In genomic region chr15:72359636-72360035, GRCm38 (mm10) we compare ENCODE assay signal across 23 mouse cellular contexts.
A peak's percentile ranks its signal among the peaks of the same experiment; 100 is the strongest.
DNase-seq lines count a peak whose midpoint lies in the region; ATAC-seq and TF ChIP-seq lines count a peak whose summit lies in the region.
"Had no signal": no experiment of that assay in that cellular context is flagged by ENCODE, and none has a peak within 500 bp of the region (broad histone marks: within the 10 kb centered on the region; RNA-seq: fewer than 3 reads in every experiment).

No protein-coding gene starts in this region.

- 0 out of 2 replicates have a peak, but pooled peaks have one; percentile 6 for ATAC-seq in forebrain, postnatal 0 days
- no peak for ATAC-seq in forebrain, embryonic 14.5 days
- ATAC-seq: intestine, embryonic 16.5 days had no signal

- H3K4me1 ChIP-seq in forebrain, postnatal 0 days (ENCODE audit: insufficient read depth) = no peaks in the 10 kb centered on the region
- H3K4me1 ChIP-seq in forebrain, embryonic 14.5 days (ENCODE audit: control insufficient read depth, insufficient read depth, low read length) = no peaks in the 10 kb centered on the region
- H3K4me1 ChIP-seq in cortical plate, adult 2 months (ENCODE audit: control insufficient read depth, insufficient read depth, low read length) = peaks cover 8% of the 10 kb centered on the region
- H3K4me1 ChIP-seq: hindbrain, embryonic 13.5 days; limb, embryonic 12.5 days; liver, embryonic 15.5 days had no signal

- no peak overlapping the region for H3K4me2 ChIP-seq in forebrain, postnatal 0 days (ENCODE audit: low read depth)
- H3K4me2 ChIP-seq in forebrain, embryonic 14.5 days (ENCODE audit: low read length) = no peak overlapping the region
- H3K4me2 ChIP-seq: hindbrain, embryonic 13.5 days; limb, embryonic 12.5 days; liver, embryonic 15.5 days; lung, embryonic 14.5 days had no signal

- H3K4me3 ChIP-seq in forebrain, postnatal 0 days (ENCODE audit: low read depth, low read length) = no peak overlapping the region
- H3K4me3 ChIP-seq in forebrain, embryonic 14.5 days (ENCODE audit: low read depth, low read length) = no peak overlapping the region
- H3K4me3 ChIP-seq in cortical plate, adult 2 months (ENCODE audit: insufficient read depth, low read length) = no peak overlapping the region
- H3K4me3 ChIP-seq: hindbrain, embryonic 13.5 days; limb, embryonic 12.5 days; liver, embryonic 15.5 days had no signal

- H3K9me3 ChIP-seq in forebrain, postnatal 0 days (ENCODE audit: low read length) = no peaks in the 10 kb centered on the region
- H3K9me3 ChIP-seq in forebrain, embryonic 14.5 days (replicated peaks; ENCODE audit: control insufficient read depth, low read length) = no peaks in the 10 kb centered on the region
- H3K9me3 ChIP-seq: hindbrain, embryonic 13.5 days; limb, embryonic 12.5 days; liver, embryonic 15.5 days had no signal

- DNase-seq in forebrain, postnatal 0 days = peak; percentile 9
- DNase-seq in forebrain, embryonic 14.5 days (ENCODE audit: low spot score) = no peak
- peak; percentile 34 for DNase-seq in layer of hippocampus, adult 9-11 months
- DNase-seq in layer of hippocampus, postnatal 14 days (ENCODE audit: low spot score in 2 of 2) = no peak
- DNase-seq in cerebellum, adult 9-10 months = peak; percentile 61
- DNase-seq in urinary bladder, postnatal 14 days (ENCODE audit: low spot score) = no peak
- DNase-seq: adrenal gland, postnatal 25 days; B cell, adult 2 months; gastrocnemius, postnatal 14 days; kidney, adult 8-10 months; kidney, postnatal 4 days; lung, embryonic 14.5 days; lung, postnatal 14 days; midbrain, embryonic 14.5 days; retina, postnatal 1 day; spleen, adult 18-20 months; thymus, postnatal 14 days had no signal

- 69% methylated on average over 6 of the region's 6 CpGs for WGBS in forebrain, postnatal 0 days
- WGBS in forebrain, embryonic 14.5 days = 82% methylated on average over 6 of the region's 6 CpGs

- no peak for TF ChIP-seq CTCF in forebrain, postnatal 0 days (IDR thresholded peaks at IDR 0.05; ENCODE audit: low read depth)
- TF ChIP-seq CTCF in cortical plate, adult 2 months (IDR thresholded peaks at IDR 0.05; ENCODE audit: extremely low read depth, insufficient read depth, low read length) = no peak

- no peak overlapping the region for H3K9ac ChIP-seq in forebrain, postnatal 0 days
- no peak overlapping the region for H3K9ac ChIP-seq in forebrain, embryonic 14.5 days (ENCODE audit: low read length)
- H3K9ac ChIP-seq: hindbrain, embryonic 13.5 days; limb, embryonic 12.5 days; liver, embryonic 15.5 days; lung, embryonic 14.5 days had no signal

- H3K27me3 ChIP-seq in forebrain, postnatal 0 days (ENCODE audit: insufficient read depth, low read length) = no peaks in the 10 kb centered on the region
- no peaks in the 10 kb centered on the region for H3K27me3 ChIP-seq in forebrain, embryonic 14.5 days (replicated peaks; ENCODE audit: control insufficient read depth, insufficient read depth, low read length)
- H3K27me3 ChIP-seq: hindbrain, embryonic 13.5 days; limb, embryonic 12.5 days; liver, embryonic 15.5 days had no signal

- TF ChIP-seq POLR2A in cortical plate, adult 2 months (IDR thresholded peaks at IDR 0.05; ENCODE audit: extremely low read depth, insufficient read depth, low read length) = no peak

- no peaks in the 10 kb centered on the region for H3K36me3 ChIP-seq in forebrain, postnatal 0 days (ENCODE audit: insufficient read depth)
- H3K36me3 ChIP-seq in forebrain, embryonic 14.5 days (ENCODE audit: control insufficient read depth, insufficient read depth, low read length) = no peaks in the 10 kb centered on the region
- H3K36me3 ChIP-seq: hindbrain, embryonic 13.5 days; limb, embryonic 12.5 days; liver, embryonic 15.5 days had no signal

- no peak overlapping the region for H3K27ac ChIP-seq in forebrain, postnatal 0 days (ENCODE audit: low read depth, low read length)
- no peak overlapping the region for H3K27ac ChIP-seq in forebrain, embryonic 14.5 days (ENCODE audit: low read depth, low read length)
- H3K27ac ChIP-seq in cortical plate, adult 2 months (ENCODE audit: insufficient read depth, low read length) = 0 out of 2 replicates have a peak overlapping the region, but pooled peaks have one; percentile 34
- H3K27ac ChIP-seq: hindbrain, embryonic 13.5 days; kidney, postnatal 0 days; limb, embryonic 12.5 days; liver, embryonic 15.5 days had no signal

Comparison
In these comparisons a context has a peak if more than half of its experiments do, and no peak if none do; other contexts are left out.
1. DNase-seq: peak in forebrain, postnatal 0 days (single experiment), layer of hippocampus, adult 9-11 months (single experiment) and cerebellum, adult 9-10 months (single experiment); none in forebrain, embryonic 14.5 days (single experiment), layer of hippocampus, postnatal 14 days (0 of 2) and urinary bladder, postnatal 14 days (single experiment).